Comparison of ENCODE assay signal across 25 mouse cellular contexts in genomic region chr10:21469961-21470360, GRCm38 (mm10).
A peak's percentile ranks its signal among the peaks of the same experiment; 100 is the strongest.
DNase-seq lines count a peak whose midpoint lies in the region; ATAC-seq lines count a peak whose summit lies in the region.
"Had no signal": no experiment of that assay in that cellular context is flagged by ENCODE, and none has a peak within 500 bp of the region (broad histone marks: within the 10 kb centered on the region; RNA-seq: fewer than 3 reads in every experiment).

No protein-coding gene starts in this region.

- H3K27ac ChIP-seq in kidney, embryonic 15.5 days = no peak overlapping the region
- no peak overlapping the region for H3K27ac ChIP-seq in kidney, embryonic 16.5 days (ENCODE audit: low read length)
- H3K27ac ChIP-seq: embryonic facial prominence, embryonic 12.5 days; forebrain, embryonic 13.5 days; heart, embryonic 13.5 days had no signal

- H3K27me3 ChIP-seq in kidney, embryonic 15.5 days = no peaks in the 10 kb centered on the region
- no peaks in the 10 kb centered on the region for H3K27me3 ChIP-seq in kidney, embryonic 16.5 days (ENCODE audit: insufficient read depth, low read length)
- H3K27me3 ChIP-seq: embryonic facial prominence, embryonic 12.5 days; forebrain, embryonic 13.5 days had no signal

- H3K4me3 ChIP-seq in kidney, embryonic 15.5 days (replicated peaks) = no peak overlapping the region
- H3K4me3 ChIP-seq in kidney, embryonic 16.5 days (ENCODE audit: low read length) = no peak overlapping the region
- H3K4me3 ChIP-seq: embryonic facial prominence, embryonic 12.5 days; erythroblast, embryonic 14.5 days; forebrain, embryonic 13.5 days; heart, embryonic 13.5 days; megakaryocyte, embryonic 14.5 days; myocyte had no signal

- DNase-seq in kidney, adult 11 months = peak; percentile 30
- DNase-seq in thymus, postnatal 25 days = peak; percentile 12
- DNase-seq in thymus, postnatal 0 days (ENCODE audit: low spot score) = no peak
- DNase-seq in urinary bladder, adult 2 months (ENCODE audit: low spot score) = no peak
- DNase-seq in heart, postnatal 14 days = no peak
- DNase-seq in testis, postnatal 14 days (ENCODE audit: low spot score) = no peak
- DNase-seq: adrenal gland, adult 8-10 months; cerebellum, adult 9-10 months; gastrocnemius, postnatal 14 days; heart, adult 18-20 months; heart, postnatal 36 days; lung, adult 18-20 months; lung, postnatal 14 days; midbrain, embryonic 14.5 days; right cerebral cortex, postnatal 14 days had no signal

- H3K36me3 ChIP-seq in kidney, embryonic 15.5 days = no peaks in the 10 kb centered on the region
- no peaks in the 10 kb centered on the region for H3K36me3 ChIP-seq in kidney, embryonic 16.5 days (ENCODE audit: insufficient read depth, low read length)
- H3K36me3 ChIP-seq: embryonic facial prominence, embryonic 12.5 days; heart, embryonic 13.5 days had no signal

- peaks cover 15% of the 10 kb centered on the region; the same call in 1 of the 2 replicates for H3K4me1 ChIP-seq in kidney, embryonic 15.5 days
- peaks cover 13% of the 10 kb centered on the region for H3K4me1 ChIP-seq in kidney, embryonic 16.5 days (ENCODE audit: insufficient read depth, low read length)

- intact Hi-C loops in heart, postnatal 14 days (cut with DNase I) = loop anchor here (5.0 to 10.0 kb wide), 3 partner anchors 132 to 315 kb away; no protein-coding TSS in a partner anchor

- H3K9me3 ChIP-seq in kidney, embryonic 15.5 days (replicated peaks) = no peaks in the 10 kb centered on the region
- H3K9me3 ChIP-seq in kidney, embryonic 16.5 days (ENCODE audit: low read length) = no peaks in the 10 kb centered on the region
- H3K9me3 ChIP-seq: embryonic facial prominence, embryonic 12.5 days; forebrain, embryonic 13.5 days; heart, embryonic 13.5 days had no signal

- no peak overlapping the region for H3K9ac ChIP-seq in kidney, embryonic 15.5 days
- H3K9ac ChIP-seq in kidney, embryonic 16.5 days (replicated peaks; ENCODE audit: low read length) = no peak overlapping the region
- H3K9ac ChIP-seq: embryonic facial prominence, embryonic 12.5 days; forebrain, embryonic 13.5 days; heart, embryonic 13.5 days had no signal

- WGBS in kidney, embryonic 15.5 days = 65% methylated on average over 1 of the region's 1 CpGs
- WGBS in kidney, embryonic 16.5 days = 43% methylated on average over 1 of the region's 1 CpGs

- no peak for ATAC-seq in kidney, embryonic 15.5 days (replicated peaks; ENCODE audit: low FRiP score)
- 0 out of 2 replicates have a peak, but pooled peaks have one; percentile 57 for ATAC-seq in kidney, embryonic 16.5 days (ENCODE audit: low FRiP score, low TSS enrichment)
- ATAC-seq: forebrain, embryonic 13.5 days; hindbrain, embryonic 16.5 days had no signal

- H3K4me2 ChIP-seq in kidney, embryonic 15.5 days = no peak overlapping the region
- H3K4me2 ChIP-seq in kidney, embryonic 16.5 days (replicated peaks; ENCODE audit: low read depth, low read length) = no peak overlapping the region
- H3K4me2 ChIP-seq: embryonic facial prominence, embryonic 12.5 days; forebrain, embryonic 13.5 days; heart, embryonic 13.5 days; liver, embryonic 11.5 days had no signal

Comparison
In these comparisons a context has a peak if more than half of its experiments do, and no peak if none do; other contexts are left out.
1. DNase-seq: peak in kidney, adult 11 months (single experiment) and thymus, postnatal 25 days (single experiment); none in thymus, postnatal 0 days (single experiment), urinary bladder, adult 2 months (single experiment), heart, postnatal 14 days (0 of 2) and testis, postnatal 14 days (single experiment).